Mouse (Mus musculus) 3134 (cell line): ENCODE measurements at regions not wholly inside any gene's neighbourhood (a gene's known extent, or its start where the extent isn't known, plus 50 kb on each side); places are given as distances from the start of the nearest gene placed in this dataset.
A peak's percentile ranks its signal among the peaks of the same experiment; 100 is the strongest.

ENCODE experiments used
- DNase-seq: peaks from one replicate; pipeline ENCODE4 v3.0.0-alpha.2; 2011; ENCODE audit warnings: low spot score; ENCODE audit not compliant: insufficient read length; ENCODE audit errors: extremely low read depth

DNA sequence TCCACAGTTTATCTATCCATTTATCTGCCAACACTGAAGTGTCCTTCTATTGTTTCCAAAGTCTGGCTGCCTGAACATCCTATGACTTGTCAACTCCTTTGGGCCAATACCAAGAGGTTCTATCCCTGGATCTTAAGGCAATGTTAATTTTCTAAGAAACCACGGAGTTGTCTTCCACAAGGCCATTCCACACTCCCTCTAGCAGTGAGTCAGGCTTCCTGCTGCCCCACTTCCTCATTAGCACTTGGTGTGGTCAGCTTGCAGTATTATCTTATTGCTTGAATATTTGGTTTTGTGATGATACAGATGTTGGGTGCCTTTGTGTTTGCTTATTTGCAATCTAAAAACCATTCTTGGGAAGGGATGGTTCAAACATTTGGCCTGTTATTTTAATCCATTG is 87.5 kb upstream of the Ppp2r2d start:
- DNase-seq, result peak; percentile 20

DNA sequence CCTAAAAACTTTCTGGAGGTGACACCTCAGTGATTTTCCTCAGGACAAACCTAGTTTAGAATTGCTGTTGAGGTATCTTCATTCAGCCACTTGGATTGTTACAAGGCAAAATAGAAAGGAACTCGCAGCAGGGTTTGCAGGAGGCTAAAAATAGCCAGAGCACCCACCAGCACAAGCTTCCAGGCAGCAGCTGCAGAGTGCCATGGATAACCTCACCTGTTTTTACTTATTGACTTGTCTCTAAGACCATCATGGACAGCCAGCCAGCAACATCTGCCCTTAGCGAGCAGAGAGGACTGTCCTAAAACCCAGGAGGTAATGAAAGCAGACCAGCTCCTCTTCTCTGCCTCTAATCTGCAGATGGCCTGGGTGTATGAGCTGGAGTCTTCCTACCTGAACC is 97.4 kb upstream of the Ppp2r2d start:
- no peak for DNase-seq

DNA sequence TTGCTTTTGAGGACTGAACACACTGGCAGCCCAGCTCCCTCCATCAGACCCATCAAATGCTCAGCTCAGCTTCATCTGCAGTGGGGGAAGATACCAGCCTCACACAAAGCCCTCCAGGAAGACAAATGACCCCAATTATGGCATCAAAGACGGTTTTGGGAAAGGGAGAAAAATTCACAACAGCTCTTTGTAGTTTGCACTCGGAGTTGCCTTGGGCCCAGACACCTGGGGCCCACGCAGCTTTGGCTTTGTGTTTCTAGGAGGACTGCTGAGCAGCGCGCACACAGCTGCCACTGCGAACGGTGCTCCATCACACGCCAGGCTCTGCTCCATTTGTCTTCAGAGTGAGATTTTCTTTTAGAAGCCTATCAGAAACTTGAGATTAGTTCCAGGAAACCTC is 99.3 kb upstream of the Ppp2r2d start:
- DNase-seq, result no peak

DNA sequence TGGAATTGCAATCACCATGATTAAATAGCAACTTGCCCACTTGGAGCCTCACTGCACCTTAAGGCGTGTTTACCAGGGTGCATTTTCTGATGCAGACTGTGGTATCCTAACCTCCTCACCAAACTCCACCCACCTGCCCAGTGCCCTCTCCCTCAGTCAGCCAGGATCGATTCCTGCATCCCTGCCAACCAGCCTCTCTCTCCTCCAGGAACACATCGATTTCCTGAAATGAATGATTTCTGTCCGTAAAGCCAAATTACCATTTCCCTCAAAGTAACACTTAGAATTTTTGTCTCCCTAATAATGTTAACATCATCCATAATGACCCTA is 103.4 kb upstream of the Ppp2r2d start:
- no peak for DNase-seq

DNA sequence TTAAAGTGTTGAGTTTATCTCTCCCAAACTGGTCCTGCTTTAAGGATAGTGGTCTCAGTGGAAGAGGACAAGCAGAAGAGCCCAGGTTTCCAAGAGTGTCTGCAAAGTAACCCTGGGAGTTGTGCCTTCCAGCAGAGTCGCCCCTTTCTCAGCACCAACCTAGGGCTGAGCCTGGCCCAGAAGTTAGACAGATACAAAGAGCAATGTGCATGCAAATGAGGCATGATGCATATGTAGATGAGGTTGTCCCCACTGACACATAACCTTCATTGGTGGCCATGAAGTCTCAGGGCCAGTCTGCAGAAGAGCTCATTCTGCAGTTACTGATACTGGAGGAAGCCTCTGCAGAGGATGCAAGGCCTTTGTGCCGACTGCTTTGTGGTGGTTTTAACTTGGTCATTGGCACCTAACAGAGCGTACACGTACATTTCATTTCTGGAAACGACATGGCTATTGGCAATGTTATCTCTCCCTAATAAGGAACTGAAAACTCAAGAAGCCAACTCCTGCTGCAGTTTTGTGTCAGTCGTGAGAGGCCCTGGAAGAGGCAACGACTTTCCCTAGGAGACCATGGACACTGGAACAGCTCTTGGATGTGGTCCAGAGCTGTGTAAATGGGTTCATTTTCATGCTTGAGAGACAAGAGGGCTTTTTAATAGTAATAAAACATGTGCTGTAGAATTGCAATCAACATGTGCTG is 103.9 kb upstream of the Ppp2r2d start:
- no peak for DNase-seq

DNA sequence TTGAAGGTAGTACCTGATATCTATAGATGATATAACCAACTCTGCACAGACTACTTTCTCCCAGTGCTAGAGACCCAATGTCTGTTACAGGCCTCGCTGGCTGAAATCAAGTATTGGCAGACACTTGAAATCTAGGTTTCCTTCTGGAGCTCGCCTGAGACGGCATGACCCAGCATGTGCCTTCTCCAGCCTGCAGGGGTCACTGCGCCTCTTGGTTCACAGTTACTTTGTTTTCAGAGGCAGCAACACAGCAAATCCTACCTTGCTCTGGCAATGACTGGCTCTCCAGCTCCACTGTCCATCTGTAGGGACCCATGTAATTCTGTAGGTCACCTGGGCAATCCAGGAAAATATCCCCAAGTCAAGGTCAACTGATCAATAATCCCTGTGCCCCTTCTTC is 111.6 kb upstream of the Ppp2r2d start:
- DNase-seq, result no peak

DNA sequence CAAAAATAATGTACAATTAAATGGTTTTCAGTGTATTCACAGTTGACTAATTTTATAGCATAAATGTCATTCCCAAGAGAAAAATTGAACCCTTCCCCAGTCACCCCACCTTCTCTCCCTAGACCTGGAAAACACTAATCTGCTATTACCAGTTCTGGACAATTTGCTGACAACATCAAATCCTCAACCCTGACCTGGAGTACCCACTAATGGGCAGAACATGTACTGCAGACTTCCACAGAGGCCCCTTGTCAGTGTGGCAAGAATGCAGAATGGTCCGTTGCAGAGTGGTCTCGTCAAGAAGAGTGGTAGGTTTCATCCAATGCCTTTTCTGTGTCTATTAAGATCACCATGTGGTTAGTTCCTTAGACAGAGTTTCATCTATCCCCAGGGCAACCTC is 121.0 kb upstream of the Ppp2r2d start:
- DNase-seq, result no peak

DNA sequence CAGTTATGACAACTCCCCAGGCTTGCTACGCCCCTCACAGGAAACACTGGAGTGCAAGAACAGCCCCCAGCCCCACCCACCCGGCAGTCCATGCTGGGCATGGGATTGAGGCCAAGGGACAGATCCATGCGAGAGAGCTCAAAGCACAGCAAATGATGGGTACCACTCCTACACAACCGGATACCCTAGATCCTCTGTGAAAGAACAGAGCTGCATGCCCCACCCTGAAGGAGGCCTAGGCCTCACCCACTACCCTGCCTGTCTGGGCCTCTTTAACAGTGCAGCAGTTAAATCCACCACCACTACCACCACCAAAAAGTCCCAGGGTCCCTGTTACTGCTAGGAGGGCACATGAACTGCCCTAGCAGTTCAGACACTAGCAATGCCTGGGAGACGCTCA is 126.3 kb upstream of the Ppp2r2d start:
- DNase-seq, result no peak

DNA sequence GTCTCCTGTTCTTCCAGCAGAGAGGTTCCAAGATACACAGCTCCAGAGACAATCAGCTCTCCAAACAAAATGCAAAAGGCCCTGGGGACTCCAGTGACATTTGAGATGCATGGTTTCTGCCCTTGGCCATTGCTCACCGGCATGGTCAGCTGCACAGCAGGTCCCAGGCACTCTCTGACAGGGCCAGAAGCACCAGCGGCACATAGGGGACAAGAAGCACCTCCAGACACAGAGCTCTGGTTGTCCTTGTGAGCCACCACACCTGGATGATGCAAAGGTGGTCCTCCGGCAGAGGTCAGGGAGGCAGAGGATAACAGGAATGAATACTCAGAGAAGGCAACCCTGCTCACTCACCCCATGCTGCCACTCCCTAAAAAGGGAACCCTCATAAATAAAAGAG is 126.8 kb upstream of the Ppp2r2d start:
- DNase-seq, result no peak

DNA sequence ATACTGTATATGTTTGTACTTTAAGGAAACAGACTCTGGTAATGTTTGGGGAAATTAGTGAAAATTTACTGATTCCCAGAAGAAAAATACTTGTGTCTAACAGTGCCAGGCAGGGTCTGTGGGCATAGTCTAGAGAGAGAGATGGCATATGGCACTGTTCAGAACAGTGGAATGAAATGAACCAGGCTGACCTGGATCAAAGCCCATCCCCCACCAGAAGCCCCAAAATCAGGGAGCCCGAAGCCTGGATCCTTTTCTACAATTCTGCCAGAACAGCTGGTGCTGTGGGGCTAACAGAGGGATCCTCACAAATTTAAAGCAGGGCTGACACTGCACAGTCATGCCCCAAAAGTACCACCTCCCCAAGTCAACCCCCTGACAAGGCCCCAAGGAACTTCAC is 131.1 kb upstream of the Ppp2r2d start:
- no peak for DNase-seq

DNA sequence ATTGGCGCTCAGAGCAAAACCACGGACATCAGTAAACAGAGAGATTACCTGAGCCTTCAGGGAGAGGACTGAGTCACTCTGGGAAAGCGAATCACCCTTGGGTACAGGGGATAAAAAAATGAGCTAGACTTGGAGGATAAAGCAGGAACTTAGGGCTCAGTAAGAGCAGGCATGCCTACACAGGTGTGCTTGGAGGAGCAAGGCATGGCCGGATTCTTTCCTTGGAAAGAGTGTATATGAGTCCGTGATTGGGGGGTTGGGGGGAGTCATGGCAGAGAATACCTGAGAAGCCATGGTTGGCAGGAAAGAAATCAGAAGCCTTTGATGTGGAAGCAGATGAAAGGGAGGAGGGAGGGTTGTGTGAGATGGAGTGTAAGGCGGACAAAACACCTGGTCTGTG is 137.5 kb upstream of the Ppp2r2d start:
- DNase-seq, result no peak

DNA sequence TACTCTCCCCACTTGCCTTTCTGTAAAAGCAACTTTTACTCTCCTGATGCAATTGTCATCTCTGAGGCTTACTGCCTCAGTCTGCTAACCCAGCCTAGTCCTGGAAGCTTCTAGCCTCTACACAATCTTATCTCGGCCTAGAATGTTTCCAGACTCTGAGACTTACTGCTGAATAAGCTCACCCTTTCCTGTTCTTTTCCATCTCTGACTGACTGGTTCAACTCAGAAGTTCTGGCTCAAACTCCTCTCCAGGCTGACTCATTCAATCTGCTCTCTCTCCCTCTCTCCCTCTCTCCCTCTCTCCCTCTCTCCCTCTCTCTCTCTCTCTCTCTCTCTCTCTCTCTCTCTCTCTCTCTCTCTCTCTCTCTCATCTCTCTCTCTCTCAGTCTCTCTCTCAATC is 146.3 kb upstream of the Ppp2r2d start:
- DNase-seq, result peak; percentile 22

DNA sequence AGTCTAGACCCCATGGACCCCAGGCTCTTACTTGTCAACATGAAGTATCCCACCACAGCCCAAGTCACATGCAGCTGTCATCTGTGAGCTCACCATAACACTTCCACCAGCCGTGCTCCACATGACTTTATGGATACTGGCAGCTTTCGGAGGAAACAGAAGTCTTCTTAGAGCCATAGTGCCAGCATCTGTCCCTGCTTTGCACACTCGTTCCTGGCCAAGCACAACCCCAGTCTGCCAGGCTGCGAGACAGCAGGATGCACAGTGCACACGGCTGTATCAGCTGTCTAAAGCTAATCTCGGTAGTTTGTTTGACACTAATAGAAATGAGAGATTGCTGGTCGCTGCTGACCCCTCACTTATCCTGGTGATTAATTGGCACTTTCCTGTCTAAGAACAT is 163.7 kb upstream of the Ppp2r2d start:
- no peak for DNase-seq

DNA sequence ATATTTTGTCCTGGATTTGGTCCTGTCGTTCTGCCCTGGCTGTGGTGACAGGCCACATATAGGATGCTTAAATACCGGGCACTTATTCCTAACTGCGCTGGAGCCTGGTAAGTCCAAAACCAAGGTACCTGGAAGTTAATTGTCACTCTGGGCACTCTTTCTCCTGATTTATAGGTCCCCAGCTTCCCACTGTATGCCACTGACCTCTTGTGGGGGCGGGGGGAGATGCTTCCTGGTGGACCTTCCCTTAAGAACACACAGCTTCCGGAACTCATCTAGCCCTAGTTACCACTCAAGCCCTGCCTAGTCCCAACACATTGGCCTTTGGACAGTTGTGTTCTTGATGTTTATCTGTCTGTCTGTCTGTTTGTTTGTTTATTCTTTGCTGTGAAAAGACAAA is 165.3 kb upstream of the Ppp2r2d start:
- no peak for DNase-seq

DNA sequence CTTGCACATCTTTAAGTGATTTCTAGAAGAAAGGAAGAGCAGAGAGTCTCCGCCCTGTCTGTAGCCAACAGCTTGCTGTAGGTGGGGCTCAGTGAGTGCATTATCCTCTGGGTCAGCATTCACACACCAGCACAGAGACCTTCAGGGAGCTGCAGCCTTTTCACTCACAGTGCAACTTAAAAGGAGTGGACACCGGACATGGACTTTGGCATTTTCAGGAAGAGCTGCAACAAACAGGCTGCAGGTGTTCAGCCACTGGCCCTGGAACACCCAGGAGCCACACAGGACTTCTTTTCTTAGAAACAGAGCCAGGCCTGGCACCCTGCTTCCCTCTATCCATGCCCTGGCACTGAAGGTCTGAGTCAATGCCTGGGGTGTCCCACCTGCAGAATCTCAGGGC is 166.3 kb upstream of the Ppp2r2d start:
- DNase-seq, result no peak

DNA sequence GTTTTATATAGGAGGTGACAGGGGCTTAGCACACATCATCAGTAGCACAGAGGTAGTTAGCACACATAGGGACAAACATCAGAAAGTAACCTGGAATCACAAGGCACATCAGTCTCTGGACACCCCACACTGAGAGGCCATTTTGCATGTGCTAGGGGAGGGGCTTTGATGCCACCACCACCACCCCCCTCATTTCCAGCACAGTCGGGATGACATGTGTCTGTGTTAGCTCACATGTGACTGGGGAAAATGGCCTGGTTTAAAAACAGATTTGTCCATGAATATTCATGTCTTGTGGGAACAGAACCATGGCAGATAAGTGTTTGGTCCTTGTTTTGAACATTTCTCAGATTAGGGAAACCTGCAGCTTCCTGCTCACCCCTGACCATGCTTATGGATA is 172.9 kb upstream of the Ppp2r2d start:
- DNase-seq, result no peak

DNA sequence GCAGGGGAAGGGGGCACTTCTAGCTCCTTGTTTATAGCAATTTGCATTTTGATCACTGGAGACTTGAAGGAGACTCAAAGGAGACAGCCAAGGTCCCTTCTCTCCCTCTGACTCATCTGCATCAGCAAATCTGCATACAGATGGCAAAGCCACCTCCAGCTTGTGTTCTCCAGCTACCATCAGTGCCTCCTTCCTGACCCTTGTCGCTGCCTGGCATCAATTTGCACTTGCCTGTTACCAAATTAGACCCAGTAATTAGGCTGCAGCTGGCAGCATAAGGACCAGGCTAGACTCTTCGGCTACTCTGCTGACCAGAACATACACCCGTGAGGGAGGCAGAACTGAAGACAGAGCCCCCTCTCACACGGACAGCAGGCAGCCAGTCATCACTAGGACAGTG is 177.5 kb upstream of the Ppp2r2d start:
- no peak for DNase-seq

DNA sequence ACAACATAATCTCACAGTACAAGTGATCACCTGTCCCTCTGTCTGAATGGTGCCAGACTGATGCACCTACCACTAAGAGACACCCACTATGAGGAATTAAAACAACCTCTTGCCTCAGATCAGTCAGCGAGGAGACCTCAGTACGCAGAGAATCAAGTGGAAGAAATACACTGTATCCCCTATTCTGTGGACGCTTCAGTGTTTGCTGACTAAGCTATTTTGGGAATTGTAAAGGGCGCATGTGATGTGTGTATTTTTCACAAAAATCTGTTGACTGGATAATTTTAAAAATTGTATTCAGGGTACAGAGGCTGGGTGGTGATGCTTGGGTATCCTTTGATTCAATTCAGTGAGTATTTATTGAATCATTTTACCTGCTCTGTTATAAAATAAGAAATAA is 185.8 kb upstream of the Ppp2r2d start:
- no peak for DNase-seq

DNA sequence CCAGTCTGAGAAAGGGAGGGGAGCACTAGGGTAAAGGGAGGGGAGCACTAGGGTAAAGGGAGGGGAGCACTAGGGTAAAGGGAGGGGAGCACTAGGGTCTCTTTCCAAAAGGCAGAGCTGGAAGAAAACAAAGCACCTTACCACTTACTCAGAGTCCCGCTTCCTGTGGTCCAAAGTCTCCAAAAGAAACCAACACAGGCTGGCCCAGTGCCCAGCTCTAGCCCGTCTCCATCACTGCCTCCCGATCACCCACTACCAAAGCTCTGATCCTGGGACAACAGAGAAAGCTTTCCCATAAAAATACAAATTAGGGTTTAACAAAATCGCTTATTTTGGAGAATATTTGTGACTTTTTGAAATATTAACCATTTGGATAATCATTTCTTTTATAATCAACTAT is 188.4 kb upstream of the Ppp2r2d start:
- DNase-seq, result no peak

DNA sequence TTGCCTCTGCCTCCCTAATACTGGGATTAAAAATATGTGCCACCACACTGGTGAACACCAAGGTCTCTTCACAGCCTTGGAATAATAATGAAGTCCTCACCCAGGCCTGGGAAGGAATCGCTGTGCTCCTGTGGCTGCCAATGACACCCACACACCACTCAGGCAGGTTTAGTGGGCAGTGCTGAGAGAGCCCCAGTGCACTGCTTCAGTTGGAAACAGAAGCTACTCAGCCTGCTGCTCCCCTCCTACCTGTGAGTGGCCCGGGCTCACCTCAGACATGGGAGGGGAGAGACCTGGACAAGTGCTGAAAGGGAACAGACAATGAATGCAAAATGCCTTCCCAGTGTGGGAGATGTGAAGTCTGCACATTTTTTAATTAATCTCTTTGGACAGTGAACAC is 188.8 kb upstream of the Ppp2r2d start:
- no peak for DNase-seq

DNA sequence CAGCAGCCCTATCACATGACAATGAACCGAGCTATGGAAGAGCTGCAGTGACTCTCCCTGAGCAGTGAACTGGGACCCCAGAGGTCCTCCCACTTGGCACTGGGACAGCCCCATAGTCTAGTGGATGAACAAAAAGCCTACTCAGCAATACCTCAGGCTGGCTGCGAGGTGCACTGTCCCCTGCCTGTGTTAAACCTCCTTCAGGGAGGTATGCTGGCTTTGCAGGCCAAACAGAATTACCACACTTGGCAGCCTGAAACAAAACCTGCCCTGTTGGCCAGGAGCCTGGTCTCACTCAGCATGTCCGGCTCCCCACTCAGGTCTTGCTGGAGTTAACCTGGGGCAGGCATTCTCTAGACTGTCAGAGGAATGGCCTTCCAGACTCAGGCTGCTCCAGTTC is 189.9 kb upstream of the Ppp2r2d start:
- no peak for DNase-seq

DNA sequence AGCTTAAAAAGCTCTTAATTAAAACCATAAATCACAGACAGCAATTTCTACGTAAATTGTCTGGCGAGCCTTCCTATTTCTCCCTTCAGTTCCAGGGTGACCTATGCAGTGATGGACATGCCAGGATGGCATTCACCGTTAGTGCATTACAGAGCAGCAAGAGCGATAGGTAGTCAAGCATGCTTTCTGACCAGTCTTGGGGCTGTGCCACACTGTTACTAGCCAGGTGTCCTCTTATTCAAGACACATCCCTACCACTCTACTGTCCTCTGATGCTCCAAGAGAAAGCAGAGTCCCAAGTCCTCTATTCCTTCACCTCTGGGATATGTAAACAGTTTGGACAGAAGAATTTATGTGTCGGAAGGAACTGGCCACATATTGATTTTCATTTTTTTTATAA is 194.9 kb upstream of the Ppp2r2d start:
- DNase-seq, result no peak

DNA sequence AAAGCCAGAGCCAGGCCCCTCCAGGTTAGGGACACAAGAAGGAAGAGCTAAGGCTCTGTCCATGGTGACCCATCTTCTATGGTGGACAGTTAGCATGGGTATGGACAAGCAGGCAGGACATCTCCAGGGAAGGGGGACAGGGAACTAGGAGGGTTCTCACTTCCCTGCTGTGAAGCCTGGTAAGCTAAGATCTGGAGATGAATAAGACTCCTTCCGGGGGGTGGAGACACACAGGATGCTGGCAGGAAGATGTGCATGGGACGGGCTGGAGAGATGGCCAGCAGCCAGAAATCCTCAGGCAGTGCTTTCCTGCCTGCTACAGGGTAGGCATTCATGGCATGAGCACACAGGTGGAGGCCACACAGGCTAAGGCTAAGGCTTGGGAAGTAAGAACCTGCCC is 198.2 kb upstream of the Ppp2r2d start:
- DNase-seq, result no peak
